Mouse (Mus musculus): ENCODE data around the gene Runx1.
A peak's percentile ranks its signal among the peaks of the same experiment; 100 is the strongest.

DNA sequence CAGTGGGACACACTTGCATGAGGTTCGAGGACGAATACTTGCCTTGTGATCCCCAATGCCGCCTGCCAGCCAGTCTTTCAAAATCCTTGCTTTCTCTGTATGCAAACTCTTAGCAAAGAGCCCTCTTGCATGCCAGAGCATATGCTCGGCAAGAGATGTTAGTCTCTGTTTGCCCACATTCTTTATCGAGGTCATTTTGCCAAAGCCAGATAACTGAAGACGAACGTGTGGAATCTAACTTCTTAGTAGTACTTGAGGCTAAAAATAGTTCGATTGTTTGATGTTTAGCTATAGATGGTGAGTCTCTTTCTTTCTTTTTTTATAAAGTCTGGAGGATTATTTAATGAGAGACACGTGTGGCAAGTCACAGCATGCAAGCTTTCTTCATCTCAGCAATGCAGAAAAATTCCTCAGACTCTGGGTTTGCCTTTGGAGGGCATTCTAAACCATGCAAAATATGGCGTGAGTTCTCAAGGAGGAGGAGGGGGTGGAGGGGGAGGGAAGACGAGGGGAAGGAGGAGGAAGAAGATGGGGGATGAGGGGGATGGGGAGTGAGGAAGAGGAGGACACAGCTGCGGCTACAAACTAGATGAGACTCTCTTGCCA is 81.7 kb downstream of the Runx1 start:
- no peak for TF ChIP-seq CTCF (IDR thresholded peaks at IDR 0.05)
- TF ChIP-seq EP300 (IDR thresholded peaks at IDR 0.05), result peak; percentile 79; the same call in 1 of the 2 replicates
